Mouse (Mus musculus) liver, embryonic 11.5 days (tissue): ENCODE measurements around the gene Anxa5. TPM values are rescaled to one million over a fixed set of nuclear protein-coding genes. Genes with fewer than 3 reads are reported as not detected.
A peak's percentile ranks its signal among the peaks of the same experiment; 100 is the strongest.

ENCODE experiments used
- ATAC-seq: fragments of 200-750 bp; cut with Nextera tagmentation; replicated peaks from 2 replicates; pipeline ENCODE4 v1.8.0; 2017; ENCODE audit warnings: moderate number of reproducible peaks, mild to moderate bottlenecking, moderate TSS enrichment, moderate library complexity; ENCODE audit not compliant: low FRiP score
- DNase-seq: peaks from one replicate; pipeline ENCODE4 v3.0.0-alpha.2; 2017; ENCODE audit warnings: low spot score
- H3K27ac ChIP-seq: fragments of 300-500 bp; sonication (generic); 2 replicates; pipeline ENCODE4 v1.5.1; 2014; ENCODE audit warnings: mild to moderate bottlenecking, low read depth, low read length, control low read depth
- H3K27me3 ChIP-seq: fragments of 300-500 bp; sonication (generic); replicated peaks from 2 replicates; pipeline ENCODE4 v1.6.1; 2014; ENCODE audit warnings: low read length, mixed read lengths; ENCODE audit not compliant: control insufficient read depth, insufficient read depth
- H3K36me3 ChIP-seq: fragments of 300-500 bp; sonication (generic); 2 replicates; pipeline ENCODE4 v1.6.1; 2014; ENCODE audit warnings: mild to moderate bottlenecking, low read length, moderate library complexity, mixed read lengths; ENCODE audit not compliant: control insufficient read depth, insufficient read depth
- H3K4me1 ChIP-seq: fragments of 300-500 bp; sonication (generic); replicated peaks from 2 replicates; pipeline ENCODE4 v1.6.1; 2014; ENCODE audit warnings: low read length, mixed read lengths; ENCODE audit not compliant: control insufficient read depth, insufficient read depth
- H3K4me2 ChIP-seq: fragments of 300-500 bp; sonication (generic); 2 replicates; pipeline ENCODE4 v1.6.1; 2014; ENCODE audit warnings: mild to moderate bottlenecking, control low read depth, moderate library complexity
- H3K4me3 ChIP-seq: fragments of 300-500 bp; sonication (generic); 2 replicates; pipeline ENCODE4 v1.5.1; 2014; ENCODE audit warnings: low read depth, low read length, control low read depth
- H3K9ac ChIP-seq: fragments of 300-500 bp; sonication (generic); 2 replicates; pipeline ENCODE4 v1.6.1; 2014; ENCODE audit warnings: low read depth, low read length, control low read depth
- H3K9me3 ChIP-seq: fragments of 300-500 bp; sonication (generic); 2 replicates; pipeline ENCODE4 v1.6.1; 2016; ENCODE audit warnings: low read length, inconsistent platforms, mixed read lengths; ENCODE audit not compliant: control insufficient read depth
- WGBS: fragments of 180-500 bp; shearing (Covaris S2); extraction: QIAGEN DNeasy Blood & Tissue Kit; methylation state at CpG from one replicate; pipeline ENCODE4 v1.1.7; 2014; 5-methylcytosine and 5-hydroxymethylcytosine counted together
- polyA plus RNA-seq: library from polyadenylated mRNA; unstranded; fragments of >200 nt; fragmentation: Nextera tagmentation; extraction: Ambion mirVana; gene quantifications from 2 replicates; pipeline ENCODE4 v1.2.1, GENCODE M21; 2014

Gene Anxa5
- polyA plus RNA-seq = 105 and 108 TPM in 2 replicates

- peak within 1 kb of the TSS; percentile 72 for H3K4me3 ChIP-seq
- peak within 1 kb of the TSS; percentile 88 for H3K4me2 ChIP-seq
These were observed at the start of gene Anxa5, which contains the start of gene 1810062G17Rik for GRCm38 (mm10) chr3:36475532-36476087. Anxa5 (minus strand) TSS chr3:36475894. 1810062G17Rik (plus strand) TSS chr3:36475937.

GRCm38 (mm10) chr3:36524466-36524865, 48.8 kb upstream of the Anxa5 start:
- Histone ChIP-seq H3K9ac (no peak overlapping the region), H3K27me3 (peaks cover 32% of the 10 kb centered on the region), H3K4me3 (no peak overlapping the region), H3K36me3 (no peaks in the 10 kb centered on the region), H3K4me1 (no peaks in the 10 kb centered on the region), H3K4me2 (no peak overlapping the region), H3K9me3 (no peaks in the 10 kb centered on the region), H3K27ac (no peak overlapping the region)
- ATAC-seq = no peak
- no peak for DNase-seq
- 70% methylated on average over 3 of the region's 3 CpGs for WGBS

More at GRCm38 (mm10) chr3:36475532-36476087, at the start of gene Anxa5, which contains the start of gene 1810062G17Rik:
- Histone ChIP-seq H3K27me3 (no peaks in the 10 kb centered on the region), H3K4me1 (no peaks in the 10 kb centered on the region), H3K9ac (peak within 1 kb of the TSS; percentile 67), H3K27ac (peak within 1 kb of the TSS; percentile 67), H3K36me3 (no peaks in the 10 kb centered on the region), H3K9me3 (no peaks in the 10 kb centered on the region)
- DNase-seq = peak; percentile 96
- WGBS = under 1% methylated on average over 31 of the region's 32 CpGs
- ATAC-seq = peak; percentile 98

GRCm38 (mm10) chr3:36522137-36522536, 46.4 kb upstream of the Anxa5 start:
- H3K4me2 ChIP-seq = no peak overlapping the region
- WGBS = 19% methylated on average over 4 of the region's 4 CpGs
- peaks cover 32% of the 10 kb centered on the region for H3K27me3 ChIP-seq
- ATAC-seq = no peak
- no peaks in the 10 kb centered on the region for H3K4me1 ChIP-seq
- H3K9me3 ChIP-seq = no peaks in the 10 kb centered on the region
- H3K9ac ChIP-seq = no peak overlapping the region
- no peak overlapping the region for H3K27ac ChIP-seq
- no peak overlapping the region for H3K4me3 ChIP-seq
- DNase-seq = no peak
- no peaks in the 10 kb centered on the region for H3K36me3 ChIP-seq

- peak within 1 kb of the TSS; percentile 40 for H3K4me3 ChIP-seq
- peak within 1 kb of the TSS; percentile 76 for H3K4me2 ChIP-seq
- H3K36me3 ChIP-seq = no peaks in the 10 kb centered on the region
- WGBS = 2% methylated on average over 51 of the region's 51 CpGs
- no peak within 1 kb of the TSS for H3K27ac ChIP-seq
- no peaks in the 10 kb centered on the region for H3K4me1 ChIP-seq
- H3K9me3 ChIP-seq = no peaks in the 10 kb centered on the region
- no peak within 1 kb of the TSS for H3K9ac ChIP-seq
- H3K27me3 ChIP-seq = peaks cover 32% of the 10 kb centered on the region
- ATAC-seq (no peak), DNase-seq (peak; percentile 41)
These were observed 45.7 kb upstream of the Anxa5 start, which contains the start of gene Gm11549 for GRCm38 (mm10) chr3:36521073-36522060. Gm11549 (minus strand) TSS chr3:36521813.

GRCm38 (mm10) chr3:36516196-36516595, 40.5 kb upstream of the Anxa5 start:
- Histone ChIP-seq H3K9ac (no peak overlapping the region), H3K4me2 (no peak overlapping the region), H3K27me3 (peaks cover 14% of the 10 kb centered on the region), H3K9me3 (no peaks in the 10 kb centered on the region), H3K4me1 (no peaks in the 10 kb centered on the region), H3K27ac (no peak overlapping the region), H3K36me3 (no peaks in the 10 kb centered on the region), H3K4me3 (no peak overlapping the region)
- ATAC-seq (no peak), DNase-seq (no peak)
- WGBS = 88% methylated on average over 9 of the region's 9 CpGs

GRCm38 (mm10) chr3:36511491-36511890, 35.8 kb upstream of the Anxa5 start:
- DNase-seq (no peak), ATAC-seq (no peak)
- H3K27ac ChIP-seq = no peak overlapping the region
- 79% methylated on average over 6 of the region's 6 CpGs for WGBS
- H3K4me1 ChIP-seq = no peaks in the 10 kb centered on the region
- H3K27me3 ChIP-seq = no peaks in the 10 kb centered on the region
- no peak overlapping the region for H3K4me2 ChIP-seq
- no peak overlapping the region for H3K4me3 ChIP-seq
- H3K9ac ChIP-seq = no peak overlapping the region
- H3K36me3 ChIP-seq = no peaks in the 10 kb centered on the region
- H3K9me3 ChIP-seq = no peaks in the 10 kb centered on the region

GRCm38 (mm10) chr3:36505809-36506735, 30.4 kb upstream of the Anxa5 start:
- no peak overlapping the region for H3K9ac ChIP-seq
- no peak for ATAC-seq
- H3K27ac ChIP-seq = no peak overlapping the region
- DNase-seq = no peak
- H3K4me1 ChIP-seq = no peaks in the 10 kb centered on the region
- WGBS = 64% methylated on average over 10 of the region's 10 CpGs
- no peaks in the 10 kb centered on the region for H3K27me3 ChIP-seq
- H3K4me3 ChIP-seq = no peak overlapping the region
- no peaks in the 10 kb centered on the region for H3K9me3 ChIP-seq
- H3K4me2 ChIP-seq = no peak overlapping the region
- no peaks in the 10 kb centered on the region for H3K36me3 ChIP-seq

- Histone ChIP-seq H3K4me1 (no peaks in the 10 kb centered on the region), H3K9ac (no peak overlapping the region), H3K4me3 (no peak overlapping the region), H3K27me3 (no peaks in the 10 kb centered on the region), H3K4me2 (no peak overlapping the region), H3K9me3 (no peaks in the 10 kb centered on the region), H3K36me3 (no peaks in the 10 kb centered on the region), H3K27ac (no peak overlapping the region)
- ATAC-seq (no peak), DNase-seq (no peak)
- 78% methylated on average over 8 of the region's 8 CpGs for WGBS
These were observed 29.6 kb upstream of the Anxa5 start for GRCm38 (mm10) chr3:36505306-36505705.
